Mouse (Mus musculus) liver, adult 2 months (tissue): ENCODE measurements at regions not wholly inside any gene's neighbourhood (a gene's known extent, or its start where the extent isn't known, plus 50 kb on each side); places are given as distances from the start of the nearest gene placed in this dataset.

Source experiments
- CTCF ChIP-seq: fragments of 200-500 bp; IDR thresholded peaks from 2 replicates; pipeline ENCODE4 v1.5.1; 2011; ENCODE audit warnings: low read depth, low read length, control low read depth
- POLR2A ChIP-seq: fragments of 200-500 bp; IDR thresholded peaks from 2 replicates; pipeline ENCODE4 v1.6.1; 2011; ENCODE audit warnings: low read length, control low read depth; ENCODE audit not compliant: insufficient read depth; ENCODE audit errors: extremely low read depth

DNA sequence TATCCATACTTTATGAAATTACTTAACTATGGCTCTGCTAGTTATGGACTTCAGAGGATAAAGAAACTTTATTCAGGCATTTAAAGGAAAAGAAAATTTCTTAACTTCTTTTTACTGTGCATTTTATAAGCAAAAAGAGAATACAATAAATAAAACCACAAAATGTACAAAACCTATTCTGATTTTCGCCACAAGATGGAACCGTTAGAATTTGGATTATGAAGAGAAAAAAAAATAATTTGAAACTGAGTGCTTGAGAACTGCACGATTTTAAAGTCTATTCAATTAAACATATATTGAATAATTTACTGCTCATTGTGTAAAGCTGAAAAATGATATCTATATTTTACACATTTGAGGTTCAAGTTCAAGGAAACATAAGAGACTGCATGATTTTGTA, 196.4 kb downstream of the Gm6377 start:
- TF ChIP-seq CTCF (no peak), POLR2A (no peak)
